Mouse (Mus musculus) megakaryocyte-erythroid progenitor cell, adult 5-6 weeks (primary cell): ENCODE results near the gene Tedc2. TPM values are rescaled to one million over a fixed set of nuclear protein-coding genes. Genes with fewer than 3 reads are reported as not detected.

Experiments used
- ATAC-seq: replicated peaks from 2 replicates; pipeline ENCODE4 v1.8.0; 2016; ENCODE audit warnings: mild to moderate bottlenecking, inconsistent platforms; ENCODE audit not compliant: severe bottlenecking, poor library complexity, low FRiP score, low TSS enrichment
- total RNA-seq, 2 experiments: library from RNA; stranded (forward) in 1 of 2; stranded (reverse) in 1 of 2; fragments of 200-1000, 215-1000 nt in 1 of 2; fragments of >200 nt in 1 of 2; fragmentation: Nextera tagmentation in 1 of 2; gene quantifications; 2 replicates each; pipeline ENCODE4 v1.2.3; 2014 to 2017

The Tedc2 gene
- total RNA-seq, 2 experiments from 2014 or later = 16.8 to 31.0 TPM

DNA sequence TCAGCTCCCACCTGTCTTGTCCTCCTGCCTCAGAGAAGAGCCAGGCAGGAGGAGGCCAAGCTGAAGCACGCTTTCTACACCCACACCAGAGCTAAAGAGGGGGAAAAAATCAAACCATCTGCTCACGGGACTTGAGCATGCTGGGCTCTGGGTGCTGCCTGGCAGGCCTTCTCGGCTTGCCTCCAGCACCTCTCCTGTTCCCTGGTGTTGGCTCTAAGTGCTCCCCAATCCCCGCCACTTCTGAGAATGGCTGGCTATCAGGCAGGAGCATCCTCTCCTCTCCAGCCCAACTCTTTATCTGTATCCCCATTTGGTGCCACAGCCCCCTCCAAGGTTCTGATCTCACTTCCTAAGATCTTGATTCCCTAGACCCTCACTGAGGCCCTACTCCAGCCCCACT is 21.4 kb downstream of the Tedc2 start:
- no peak for ATAC-seq

DNA sequence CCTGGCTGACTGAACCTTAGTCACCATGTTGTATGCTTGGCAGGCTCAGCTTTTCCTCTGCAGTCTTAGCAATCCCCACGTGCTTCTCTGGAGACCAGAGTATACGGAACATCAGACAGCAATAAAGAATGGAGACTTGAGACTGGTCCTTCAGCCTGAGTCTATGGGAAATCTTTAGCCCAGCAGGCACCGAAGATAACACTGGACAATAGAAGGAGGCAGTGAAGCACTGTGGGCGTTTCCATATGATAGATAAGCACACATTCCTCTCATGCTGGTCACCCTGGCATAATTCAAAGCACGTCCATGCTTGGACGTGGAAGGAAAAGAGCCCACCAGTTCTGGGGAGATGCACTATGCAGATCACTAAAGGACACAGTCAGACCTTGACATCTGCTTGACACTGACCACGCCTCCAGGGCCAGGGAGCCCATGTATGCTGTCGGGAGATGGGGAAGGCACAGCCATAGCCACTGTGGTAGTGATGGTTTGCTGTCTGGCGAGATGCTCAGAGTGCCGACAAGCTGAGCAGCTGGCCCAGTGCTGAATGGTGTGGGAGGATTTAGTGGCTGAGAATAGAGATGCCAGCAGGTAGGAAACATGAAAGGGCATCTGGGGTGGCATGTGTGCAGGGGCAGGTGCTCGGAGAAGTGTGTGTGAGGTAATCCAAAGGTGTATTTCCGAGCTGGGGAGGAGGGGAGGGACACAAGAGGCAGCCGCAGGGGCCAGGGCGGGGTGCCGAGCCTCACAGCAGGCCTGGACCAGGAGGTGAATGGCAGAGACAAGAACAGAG is 23.4 kb downstream of the Tedc2 start:
- ATAC-seq = peak; percentile 36

DNA sequence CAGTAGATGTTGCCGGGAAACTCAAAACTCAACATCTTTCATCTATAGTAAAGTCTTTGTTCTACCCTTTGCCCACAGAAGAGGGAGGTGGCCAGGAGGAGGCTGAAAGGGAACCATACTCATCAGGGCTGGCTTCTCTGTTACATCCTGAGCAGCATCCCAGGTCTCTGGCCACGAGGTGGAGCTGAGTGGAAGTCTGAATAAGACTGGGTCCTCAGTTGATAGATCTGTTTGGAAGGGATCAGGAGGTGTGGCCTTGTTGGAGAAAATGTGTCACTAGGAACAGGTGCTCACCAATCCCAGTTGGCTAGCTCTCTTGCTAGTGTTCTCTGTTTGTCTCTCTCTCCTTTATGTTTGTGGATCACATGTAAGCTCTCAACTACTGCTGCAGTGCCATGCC is 25.3 kb downstream of the Tedc2 start:
- no peak for ATAC-seq

DNA sequence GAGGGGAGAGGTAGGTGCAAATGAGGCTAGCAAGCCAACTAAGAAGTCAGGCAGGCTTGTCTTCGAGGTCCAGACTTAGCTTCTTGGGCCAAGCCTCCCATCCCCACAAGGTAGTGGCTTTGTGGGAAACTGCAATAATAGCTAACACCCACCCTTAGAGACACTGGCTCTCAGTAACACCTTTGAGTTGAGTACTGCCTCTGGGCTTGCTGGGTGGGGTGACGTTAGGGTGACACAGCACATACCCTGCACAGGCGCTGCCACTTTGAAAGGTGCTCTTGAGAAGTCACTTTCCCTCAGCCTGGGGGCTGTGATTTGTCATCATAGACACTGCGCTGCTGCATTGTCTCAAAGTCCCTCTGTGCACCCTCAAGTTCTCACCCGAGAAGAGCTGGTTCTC is 26.9 kb downstream of the Tedc2 start:
- ATAC-seq = no peak

DNA sequence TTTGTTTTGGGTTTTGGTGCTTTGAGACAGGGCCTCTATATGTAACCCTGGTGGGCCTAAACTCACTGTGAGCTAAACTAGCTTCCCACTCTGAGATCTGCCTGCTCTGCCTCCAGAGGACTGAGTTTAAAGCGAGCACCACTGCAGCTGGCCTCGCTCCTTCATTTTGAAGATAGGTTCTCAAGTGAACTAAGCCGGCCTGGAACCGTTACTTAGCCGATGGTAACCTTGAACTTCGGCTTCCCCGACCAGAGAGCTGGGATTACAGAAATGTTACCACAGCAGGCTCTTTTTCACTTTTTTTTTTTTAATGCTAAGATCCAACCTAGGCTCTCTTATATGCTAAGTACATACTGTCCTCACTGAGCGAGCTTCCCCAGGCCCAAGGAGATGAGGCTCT is 27.4 kb downstream of the Tedc2 start:
- ATAC-seq = no peak

DNA sequence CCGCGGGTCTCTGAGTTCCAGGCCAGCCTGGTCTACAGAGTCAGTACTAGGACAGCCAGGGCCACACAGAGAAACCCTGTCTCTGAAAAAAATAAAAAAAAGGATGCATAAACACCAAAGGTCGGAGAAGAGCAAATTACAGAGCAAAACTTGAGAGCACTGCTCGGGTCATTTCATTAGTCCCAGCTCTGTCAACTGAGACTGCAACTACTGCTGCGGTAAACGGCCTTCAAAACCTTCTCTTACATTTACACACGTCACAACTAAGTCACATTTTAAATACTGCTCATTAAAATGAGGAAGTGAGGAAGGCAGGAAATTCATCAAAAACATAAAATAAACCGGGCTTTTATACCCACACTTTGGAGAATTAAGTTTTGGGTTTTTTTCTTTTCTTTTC is 27.8 kb downstream of the Tedc2 start:
- no peak for ATAC-seq

DNA sequence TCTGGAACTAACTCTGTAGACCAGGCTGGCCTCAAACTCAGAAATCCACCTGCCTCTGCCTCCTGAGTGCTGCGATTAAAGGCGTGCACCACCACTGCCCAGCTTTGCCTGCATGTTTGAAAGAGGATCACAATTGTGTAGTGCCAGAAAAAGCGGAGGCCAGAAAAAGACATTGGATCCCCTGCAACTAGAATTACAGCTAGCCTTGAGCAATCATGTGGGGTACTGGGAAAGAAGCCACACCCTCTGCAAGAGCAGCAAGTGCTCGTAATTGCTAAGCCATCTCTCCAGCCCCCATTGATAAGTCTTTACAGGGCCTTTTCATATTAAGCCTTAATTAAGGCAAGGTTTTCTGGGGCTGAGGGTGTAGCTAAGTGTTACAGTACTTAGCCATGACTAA is 29.2 kb downstream of the Tedc2 start:
- ATAC-seq = no peak

DNA sequence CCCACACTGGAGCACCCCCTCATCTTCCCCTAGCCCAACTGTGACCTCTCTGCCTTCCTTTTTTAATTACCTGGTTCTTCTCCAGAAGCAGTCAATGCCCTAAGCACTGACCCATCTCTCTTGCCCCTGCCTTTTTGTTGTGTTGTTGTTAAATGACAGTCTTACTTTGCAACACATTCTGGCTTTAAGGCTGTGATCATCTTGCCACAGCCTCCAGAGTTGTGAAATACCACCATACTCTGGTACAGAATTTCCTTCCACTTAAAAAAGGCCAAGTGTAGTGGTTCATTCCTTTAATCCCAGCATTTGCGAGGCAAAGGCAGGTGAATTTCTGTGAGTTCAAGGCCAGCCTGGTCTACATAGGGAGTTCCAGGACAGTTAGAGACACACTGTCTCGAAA is 29.7 kb downstream of the Tedc2 start:
- ATAC-seq = no peak

DNA sequence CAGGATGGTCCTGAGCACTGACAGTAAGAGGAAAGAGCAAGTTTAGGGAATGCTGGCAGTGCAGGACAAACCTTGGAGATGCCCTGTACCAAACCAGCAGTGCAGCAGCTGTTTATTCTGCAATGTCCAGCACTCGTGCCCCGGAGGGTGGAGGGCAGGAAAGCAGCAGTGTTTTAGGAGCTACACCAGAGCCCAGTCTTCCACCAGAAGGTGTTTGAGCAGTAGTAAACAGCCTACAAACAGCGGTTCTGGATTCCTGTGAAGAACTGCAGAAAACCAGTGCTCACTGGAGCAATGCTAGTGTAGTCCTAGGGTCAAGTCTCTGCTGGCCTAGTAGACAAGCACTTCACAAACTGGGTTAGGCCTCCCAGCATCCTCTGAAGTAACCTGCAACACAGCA is 46.4 kb downstream of the Tedc2 start:
- ATAC-seq = no peak

DNA sequence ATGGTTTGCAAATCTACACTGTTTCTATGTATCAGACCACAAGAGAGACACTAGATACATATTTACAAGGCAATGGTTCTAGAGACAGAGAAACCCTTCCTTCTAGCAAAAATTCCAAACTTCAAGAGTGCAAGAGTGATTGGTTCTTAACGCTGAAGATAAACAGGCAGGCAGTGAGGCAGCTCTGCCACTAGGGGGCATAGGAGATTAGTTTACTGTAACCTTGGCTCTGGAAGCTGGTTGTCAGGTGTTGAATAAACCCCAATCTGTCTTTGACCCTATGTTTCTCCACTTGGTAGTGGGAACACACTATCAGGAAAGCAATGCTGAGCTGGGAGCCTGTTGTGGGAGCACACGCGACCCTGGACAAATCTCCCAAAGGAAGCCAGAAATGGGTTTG is 47.2 kb downstream of the Tedc2 start:
- 0 out of 2 replicates have a peak, but pooled peaks have one; percentile 32 for ATAC-seq

DNA sequence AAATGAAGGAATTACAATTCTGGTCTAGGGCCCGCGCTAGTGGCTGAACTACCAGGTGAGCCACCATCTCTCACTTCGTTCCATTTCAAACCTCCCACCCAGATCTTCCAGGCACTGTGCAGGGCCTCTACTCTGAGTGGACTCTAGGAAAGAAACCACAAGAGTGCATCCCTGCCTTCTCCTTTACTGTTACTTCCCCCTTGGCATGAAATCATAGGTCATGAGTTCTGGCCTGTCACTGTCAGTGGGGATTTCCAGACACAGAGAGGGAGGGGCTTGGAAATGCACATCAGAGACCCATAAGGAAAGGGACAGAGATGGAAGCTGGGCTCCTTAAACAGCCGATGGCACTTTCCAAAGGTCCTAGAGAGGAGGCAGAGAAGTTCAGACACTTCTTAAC is 48.9 kb downstream of the Tedc2 start:
- ATAC-seq = no peak

DNA sequence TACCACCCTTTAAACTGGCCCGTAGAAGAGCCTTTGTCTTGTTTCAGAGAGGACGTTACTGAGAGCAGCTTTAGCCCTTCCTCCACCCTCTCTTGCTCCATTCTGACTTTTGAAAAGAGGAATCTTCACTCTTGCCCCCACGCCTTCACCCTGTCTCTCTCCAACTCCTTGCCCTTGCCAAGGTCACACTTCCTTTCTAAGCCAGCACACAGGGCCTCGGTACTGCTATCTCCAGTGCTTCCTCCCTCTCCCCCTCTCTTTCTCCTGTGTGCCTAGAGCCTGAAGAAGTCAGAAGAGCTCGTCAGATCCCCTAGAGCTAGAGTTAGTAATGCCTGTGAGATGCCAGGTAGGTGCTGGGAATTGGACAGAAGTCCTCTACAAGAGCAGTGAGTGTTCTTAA is 49.9 kb downstream of the Tedc2 start:
- ATAC-seq = no peak

DNA sequence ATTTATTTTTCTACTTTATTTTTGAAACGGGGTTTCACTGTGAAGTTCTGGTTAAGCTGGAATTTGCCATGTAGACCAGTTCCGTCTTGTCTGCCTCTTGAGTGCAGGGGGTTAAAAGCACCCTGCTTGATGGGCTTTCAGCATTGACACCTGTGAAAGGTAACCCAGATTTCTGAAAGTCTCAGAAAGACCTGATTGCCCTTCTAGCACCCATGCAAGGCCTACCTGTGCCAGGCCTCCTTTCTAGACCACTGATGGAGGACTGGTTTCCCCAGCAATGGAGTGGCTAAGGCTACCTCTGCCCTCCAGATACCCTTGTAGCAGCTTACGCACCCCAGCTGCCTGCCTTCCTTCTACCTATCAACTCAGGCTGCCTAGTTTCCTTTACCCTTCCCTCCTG is 50.5 kb downstream of the Tedc2 start:
- no peak for ATAC-seq

DNA sequence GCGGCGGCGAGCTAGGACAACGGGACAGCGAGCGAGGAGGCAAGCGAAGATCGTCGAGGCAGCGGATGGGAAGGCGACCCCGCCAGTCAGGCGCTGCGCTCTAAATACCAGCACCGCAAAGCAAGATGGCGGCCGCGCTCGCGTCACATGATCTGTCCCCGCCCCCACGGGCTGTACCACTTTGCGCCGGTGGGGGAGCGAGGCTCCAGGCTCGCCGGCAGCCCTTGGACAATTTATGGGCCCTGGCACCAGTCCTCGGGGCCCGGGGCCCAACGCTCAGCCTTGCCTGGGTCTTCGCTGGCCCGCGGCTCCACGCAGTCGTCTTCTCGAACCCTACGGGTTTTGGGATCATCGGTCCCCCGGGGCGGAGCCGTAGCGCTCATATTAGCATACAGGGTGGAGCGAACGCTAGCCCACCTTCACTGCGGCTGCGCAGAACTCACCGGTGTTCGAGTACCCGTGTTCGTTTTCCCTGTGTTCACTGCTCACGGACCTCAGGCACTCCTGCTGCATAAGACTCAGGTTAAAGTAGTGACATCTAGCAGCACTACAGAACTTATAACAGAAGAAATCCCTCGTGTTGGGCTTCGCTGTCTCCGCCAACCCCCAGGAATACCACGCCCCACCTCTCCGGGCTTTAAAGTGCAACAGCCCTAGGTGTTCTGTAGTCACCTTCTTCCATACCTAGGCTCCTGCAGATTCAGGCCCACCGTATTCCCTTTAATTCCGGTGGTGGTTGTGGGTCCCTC is 51.2 kb downstream of the Tedc2 start, which contains the start of gene Atp6v0c:
Atp6v0c (minus strand) TSS at position 386 of the 749 bp plus-strand sequence.
- peak; percentile 77 for ATAC-seq

DNA sequence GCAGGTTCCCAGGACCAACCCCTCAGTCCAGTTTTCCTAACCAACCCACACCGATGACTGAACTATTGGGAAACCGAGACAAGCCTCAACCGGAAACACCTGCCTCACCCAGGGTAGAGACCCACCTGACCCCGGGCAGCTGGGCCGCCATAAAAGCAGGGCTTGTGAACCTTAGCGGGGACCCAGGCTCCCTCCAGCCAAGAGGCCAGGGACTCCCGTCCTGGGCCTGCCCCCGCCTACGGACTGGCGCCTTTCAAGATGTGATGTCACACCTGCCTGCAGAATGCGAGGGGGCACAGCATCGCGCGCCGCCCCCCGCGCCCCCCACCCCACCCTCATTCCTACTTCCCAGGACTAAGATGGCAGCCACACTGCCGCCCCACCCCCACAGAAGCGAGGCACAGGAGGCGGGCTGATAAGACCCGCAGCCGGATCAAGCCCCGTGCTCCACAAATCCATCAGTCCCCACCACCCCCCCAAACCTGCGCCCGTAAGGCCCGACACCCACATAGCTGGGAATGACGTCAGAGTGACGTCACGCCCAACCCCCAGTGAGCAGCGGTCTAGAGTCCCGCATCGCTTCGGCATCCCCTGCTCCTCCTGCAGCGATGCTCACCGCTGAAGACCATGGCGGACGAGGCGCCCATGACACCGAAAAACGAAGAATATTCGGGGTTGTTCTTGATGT is 51.9 kb downstream of the Tedc2 start:
- peak; percentile 60 for ATAC-seq

DNA sequence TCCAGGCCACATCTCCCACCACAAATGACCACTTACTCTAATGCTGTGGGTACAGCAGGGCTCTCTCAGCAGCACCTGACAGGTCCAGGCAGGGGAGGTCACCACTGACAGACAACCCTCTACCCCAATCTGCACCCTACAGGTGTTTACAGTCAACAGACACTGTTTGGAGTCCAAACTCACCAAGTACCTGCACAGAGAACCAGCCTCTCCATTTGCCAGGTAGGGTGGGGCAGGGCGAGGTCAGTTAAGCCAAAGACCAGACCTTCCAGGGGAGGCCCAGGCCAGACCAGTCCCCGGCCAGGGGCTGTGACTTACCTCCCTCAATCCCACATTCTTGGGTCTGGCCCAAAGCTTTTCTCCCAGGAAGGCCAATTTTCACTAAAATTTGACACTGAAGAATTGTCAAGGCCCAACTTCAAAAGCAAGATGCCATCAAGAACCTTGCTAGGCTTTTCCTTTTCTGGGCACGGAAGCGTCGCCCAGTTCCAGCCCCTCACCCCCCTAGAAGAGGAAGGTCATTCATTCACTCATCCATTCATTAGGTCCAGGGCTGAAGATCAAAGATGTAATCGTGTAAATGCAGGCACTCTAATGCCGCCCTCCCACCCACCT is 52.7 kb downstream of the Tedc2 start:
- no peak for ATAC-seq

DNA sequence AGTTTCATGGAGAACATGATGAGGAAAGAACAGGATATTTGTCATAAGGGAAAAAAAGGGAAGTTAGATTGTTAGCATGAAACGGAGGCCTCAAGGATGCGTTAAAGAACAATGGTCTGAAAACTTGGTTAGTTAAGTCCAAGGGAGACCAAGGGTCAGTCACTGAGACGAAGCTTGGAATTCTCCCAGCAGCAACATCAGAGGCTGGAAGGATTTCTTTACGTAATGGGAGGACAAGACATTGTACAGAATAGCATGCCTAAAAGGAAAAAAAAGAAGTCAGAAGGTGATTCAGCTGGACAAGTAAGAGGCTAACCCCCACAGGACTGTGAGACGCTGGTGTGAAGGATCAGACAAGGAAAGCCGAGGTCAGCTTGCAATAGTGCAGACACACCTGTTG is 53.5 kb downstream of the Tedc2 start:
- no peak for ATAC-seq
